Mouse (Mus musculus): ENCODE data around the gene Wdr43.

Wdr43 gene

DNA sequence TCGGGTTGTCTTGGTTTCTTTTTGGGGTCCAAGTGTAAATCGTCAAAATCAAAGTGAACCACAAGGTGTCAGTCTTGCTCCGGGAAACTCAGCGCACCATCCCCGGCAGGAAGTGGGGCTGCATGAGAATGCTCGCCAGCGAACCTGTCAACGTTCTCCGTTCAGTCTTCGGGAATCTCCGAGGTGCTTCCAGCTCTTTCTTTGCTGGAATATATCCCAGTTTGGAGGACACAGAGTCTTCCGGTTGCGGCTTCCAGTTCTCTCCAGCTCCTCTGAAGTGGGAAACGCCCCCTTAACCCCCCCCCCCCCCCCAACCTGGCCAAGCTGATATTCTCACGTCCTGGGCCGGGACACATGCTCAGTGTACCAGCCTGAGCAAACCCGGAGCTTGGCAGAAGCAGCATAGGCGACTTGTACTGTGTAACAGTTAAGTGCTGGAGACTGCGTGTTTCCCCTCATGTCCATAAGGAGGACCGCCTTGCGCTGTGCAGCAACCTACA is 47.1 kb downstream of the Wdr43 start:
- DNase-seq (ENCODE audit: extremely low spot score, low read depth, low spot score) = peak; percentile 68

- no peak for DNase-seq (ENCODE audit: extremely low spot score, low read depth, low spot score)
These were observed 47.8 kb downstream of the Wdr43 start for GRCm38 (mm10) chr17:71663491-71663890.

- DNase-seq (ENCODE audit: extremely low spot score, low read depth, low spot score) = no peak
These were observed 48.5 kb downstream of the Wdr43 start for GRCm38 (mm10) chr17:71664172-71664571.

DNA sequence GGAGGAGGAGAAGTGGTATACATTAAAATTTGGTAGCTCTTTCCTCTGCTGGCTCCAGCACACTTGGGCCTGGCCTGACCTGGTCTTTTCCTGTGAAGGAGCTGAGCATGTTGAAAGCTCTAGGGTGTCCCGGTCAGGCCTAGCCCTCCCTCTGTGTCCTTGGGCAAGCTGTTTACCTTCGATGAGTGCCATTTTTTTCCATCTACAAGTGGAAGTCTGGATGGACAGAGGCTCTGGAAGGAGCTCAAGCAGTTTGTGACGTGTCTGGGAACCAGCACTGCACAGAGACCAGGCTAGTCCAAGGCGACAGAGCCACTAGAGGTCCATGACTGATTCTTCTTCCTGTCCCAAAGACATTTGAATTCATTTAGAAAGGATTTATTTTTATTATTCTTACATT is 49.5 kb downstream of the Wdr43 start:
- DNase-seq (ENCODE audit: extremely low spot score, low read depth, low spot score) = no peak

DNA sequence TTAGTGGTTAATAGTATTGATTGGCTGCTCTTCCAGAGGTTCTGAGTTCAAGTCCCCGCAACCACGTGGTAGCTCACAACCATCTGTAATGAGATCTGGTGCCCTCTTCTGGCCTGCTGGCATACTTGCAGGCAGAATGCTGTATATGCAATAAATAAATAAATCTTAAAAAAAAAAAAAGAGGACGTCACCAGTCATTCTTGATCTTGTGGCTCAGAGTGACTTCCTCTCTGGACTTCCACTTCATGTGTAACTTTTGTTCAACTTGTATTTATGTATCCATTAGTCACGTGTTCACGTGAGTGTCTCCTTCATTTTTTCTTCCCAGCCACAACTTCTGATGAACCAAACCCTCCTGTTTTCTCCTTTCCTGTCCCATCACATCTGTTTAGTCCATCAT is 53.8 kb downstream of the Wdr43 start:
- DNase-seq (ENCODE audit: extremely low spot score, low read depth, low spot score) = no peak

- no peak for DNase-seq (ENCODE audit: extremely low spot score, low read depth, low spot score)
These were observed 56.3 kb downstream of the Wdr43 start for GRCm38 (mm10) chr17:71671840-71672546.

GRCm38 (mm10) chr17:71673092-71673491 is 57.4 kb downstream of the Wdr43 start, which contains the start of gene Togaram2:
Togaram2 (plus strand) TSS chr17:71673261.
- DNase-seq (ENCODE audit: extremely low spot score, low read depth, low spot score) = no peak

GRCm38 (mm10) chr17:71673936-71674335 is 58.2 kb downstream of the Wdr43 start:
- DNase-seq (ENCODE audit: extremely low spot score, low read depth, low spot score) = no peak

GRCm38 (mm10) chr17:71674886-71675285 is 59.2 kb downstream of the Wdr43 start:
- DNase-seq (ENCODE audit: extremely low spot score, low read depth, low spot score) = no peak

DNA sequence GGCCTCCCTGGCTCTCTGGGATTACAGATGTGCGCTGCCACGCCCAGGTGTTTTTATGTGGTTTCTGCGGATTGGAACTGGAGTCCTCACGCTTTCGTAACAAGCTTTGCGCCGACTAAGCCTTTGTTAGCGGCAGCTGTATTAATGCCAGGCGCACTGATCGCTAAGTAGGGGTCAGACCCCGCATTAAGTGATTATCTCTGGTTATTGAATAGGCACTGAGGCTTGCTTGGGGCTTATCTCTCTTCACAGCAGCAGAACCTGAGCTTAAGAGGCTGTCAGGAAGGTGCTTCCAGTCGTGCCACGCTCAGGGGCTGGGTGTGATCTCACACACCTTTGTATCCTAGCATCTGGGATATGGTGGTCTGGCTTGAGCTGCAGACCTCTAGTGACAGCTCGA is 66.0 kb downstream of the Wdr43 start:
- DNase-seq (ENCODE audit: extremely low spot score, low read depth, low spot score) = no peak

DNA sequence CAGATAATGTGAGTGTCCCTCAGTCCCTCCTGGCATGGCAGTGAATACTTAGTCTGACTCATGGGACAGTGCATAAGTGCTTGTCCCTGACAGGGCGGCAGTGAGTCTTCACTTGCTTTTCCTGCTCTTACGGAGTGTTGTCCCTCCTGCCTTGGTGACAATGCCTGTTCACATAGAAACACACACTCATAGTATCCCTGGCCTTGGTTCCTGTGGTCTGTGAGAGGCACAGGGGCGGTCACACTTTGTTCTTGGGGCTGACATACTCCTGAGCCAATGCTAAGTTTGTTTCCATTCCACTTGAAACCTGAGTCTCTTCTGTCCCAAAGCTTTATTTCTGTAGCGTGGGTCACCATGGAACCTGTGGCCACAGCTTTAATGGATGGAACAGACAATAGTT is 66.7 kb downstream of the Wdr43 start:
- no peak for DNase-seq (ENCODE audit: extremely low spot score, low read depth, low spot score)

DNA sequence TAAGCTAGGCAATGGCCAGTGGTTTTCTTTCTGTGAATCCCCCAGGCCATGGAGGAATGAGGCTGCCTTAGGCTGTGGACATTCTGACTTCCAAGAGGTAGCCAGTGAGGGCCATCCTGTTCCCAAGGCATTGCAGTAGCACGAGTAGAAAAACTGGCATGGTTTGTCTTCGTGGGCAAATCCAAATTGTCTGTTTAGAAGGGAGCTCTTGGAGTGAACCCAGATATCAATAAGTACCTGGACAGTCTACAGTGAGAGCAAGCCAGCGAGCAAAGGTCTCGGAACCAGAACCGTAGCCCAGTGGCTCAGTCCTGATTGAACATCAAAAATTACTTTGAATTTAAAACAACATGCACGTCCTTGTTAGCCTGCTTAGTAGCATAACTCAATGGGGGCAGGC is 67.6 kb downstream of the Wdr43 start:
- no peak for DNase-seq (ENCODE audit: extremely low spot score, low read depth, low spot score)

DNA sequence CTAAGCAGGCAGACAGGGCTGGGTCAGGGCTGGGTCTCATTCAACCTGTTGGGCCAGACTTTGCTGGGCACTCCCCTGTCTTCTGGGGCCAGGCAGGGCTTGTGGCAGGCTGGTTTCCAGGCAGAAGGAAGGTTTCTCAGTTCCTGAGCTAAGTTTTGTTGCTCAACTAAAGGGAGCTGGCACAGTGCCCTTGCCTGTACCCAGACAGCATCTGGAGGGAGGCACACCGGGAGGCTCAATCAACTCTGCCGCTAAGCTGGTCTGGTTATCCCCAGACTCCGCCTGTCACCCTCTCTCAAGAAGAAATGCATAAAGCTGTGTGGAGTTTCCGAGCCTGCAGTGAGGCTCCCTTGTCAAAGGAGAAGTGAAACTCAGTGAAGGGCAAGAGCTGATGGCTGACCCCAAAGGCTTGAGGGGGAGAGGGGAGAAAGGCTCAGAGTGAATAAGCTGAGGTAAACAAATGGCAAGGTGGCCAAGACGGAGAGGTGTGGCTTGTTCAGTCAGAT is 68.5 kb downstream of the Wdr43 start:
- no peak for DNase-seq (ENCODE audit: extremely low spot score, low read depth, low spot score)

GRCm38 (mm10) chr17:71687436-71687835 is 71.7 kb downstream of the Wdr43 start:
- DNase-seq (ENCODE audit: extremely low spot score, low read depth, low spot score) = no peak

DNA sequence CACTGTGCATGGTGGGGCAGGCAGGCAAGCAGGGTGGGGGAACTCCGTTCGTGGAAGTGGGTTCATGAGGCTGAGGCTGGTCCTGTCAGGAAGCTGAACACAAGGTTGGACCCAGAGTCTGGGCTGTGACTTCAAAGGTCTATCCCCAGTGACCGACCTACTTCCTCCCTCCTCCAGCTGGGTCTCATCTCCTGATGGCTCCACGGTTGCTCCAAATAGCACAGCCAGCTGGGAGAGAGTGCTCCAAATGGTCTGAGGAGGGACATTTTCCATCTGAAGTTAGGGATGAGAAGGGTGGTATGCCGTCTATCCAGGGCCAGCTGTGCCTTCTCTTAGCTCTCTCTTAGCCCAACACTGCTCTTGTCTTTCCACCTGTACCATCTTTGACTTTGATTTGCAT is 74.2 kb downstream of the Wdr43 start:
- DNase-seq (ENCODE audit: extremely low spot score, low read depth, low spot score) = no peak

DNA sequence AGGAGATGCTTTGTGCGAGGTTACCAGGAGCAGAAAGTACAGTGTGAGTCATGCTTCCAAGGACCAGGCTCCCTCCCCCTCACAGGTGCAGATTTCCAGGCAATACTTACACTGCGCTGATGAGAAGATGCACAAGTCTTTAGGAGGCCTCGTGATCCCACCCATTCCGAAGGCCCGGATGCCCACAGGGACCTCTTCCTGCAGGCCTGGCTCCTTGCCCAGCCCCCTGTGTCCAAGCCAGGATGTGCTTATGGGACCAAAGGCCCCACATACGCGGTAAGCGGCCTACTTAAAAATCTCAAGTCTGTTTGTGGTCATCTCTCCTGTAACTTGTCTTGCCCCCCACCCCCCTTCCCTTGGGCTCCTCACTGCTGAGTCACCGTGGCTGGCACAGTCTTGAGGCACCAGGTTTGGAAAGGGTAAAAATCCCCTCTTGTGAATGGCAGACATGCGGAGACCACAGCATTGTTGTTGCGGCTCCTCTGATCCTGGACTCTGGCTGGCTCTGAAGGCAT is 75.7 kb downstream of the Wdr43 start:
- no peak for DNase-seq (ENCODE audit: extremely low spot score, low read depth, low spot score)

DNA sequence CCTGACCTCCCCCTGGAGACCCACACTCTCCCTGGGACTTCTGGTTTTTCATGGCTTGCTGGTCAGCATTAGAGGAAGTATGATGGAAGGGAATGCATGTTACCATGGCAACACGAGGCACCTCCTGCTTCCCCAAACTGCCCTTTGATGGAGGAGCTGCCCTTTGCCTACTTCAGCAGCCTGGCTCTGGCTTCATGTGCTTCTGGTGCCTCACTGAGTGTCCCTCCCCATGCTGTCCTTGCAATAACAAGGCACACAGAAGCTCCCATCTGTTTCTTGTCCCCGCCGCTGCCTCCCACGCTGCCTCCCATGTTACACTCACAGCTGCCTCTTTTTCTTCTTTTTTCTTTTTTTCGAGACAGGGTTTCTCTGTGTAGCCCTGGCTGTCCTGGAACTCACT is 77.6 kb downstream of the Wdr43 start:
- DNase-seq (ENCODE audit: extremely low spot score, low read depth, low spot score) = no peak

- DNase-seq (ENCODE audit: extremely low spot score, low read depth, low spot score) = no peak
These were observed 78.1 kb downstream of the Wdr43 start for GRCm38 (mm10) chr17:71693780-71694179.

DNA sequence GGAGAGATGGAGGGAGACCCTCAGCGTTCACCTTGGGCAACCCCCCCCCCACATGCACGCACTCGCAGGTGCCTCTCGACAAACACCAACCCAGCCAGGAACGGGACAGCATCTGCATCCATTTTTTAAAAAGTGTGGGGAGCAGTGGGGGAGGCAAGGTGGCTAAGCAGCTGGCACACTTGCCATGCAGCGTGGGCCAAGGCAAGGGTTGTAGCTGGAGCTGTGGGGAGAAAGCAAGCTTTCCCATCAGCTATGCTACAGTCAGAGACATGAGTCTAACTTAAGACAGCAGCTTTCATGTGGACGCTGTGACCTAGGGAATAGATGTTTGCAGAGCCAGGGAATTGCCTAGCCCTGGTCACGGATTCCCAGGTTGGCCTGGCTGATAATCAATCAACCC is 79.5 kb downstream of the Wdr43 start:
- no peak for DNase-seq (ENCODE audit: extremely low spot score, low read depth, low spot score)

GRCm38 (mm10) chr17:71695716-71696315 is 80.1 kb downstream of the Wdr43 start:
- no peak for DNase-seq (ENCODE audit: extremely low spot score, low read depth, low spot score)

DNA sequence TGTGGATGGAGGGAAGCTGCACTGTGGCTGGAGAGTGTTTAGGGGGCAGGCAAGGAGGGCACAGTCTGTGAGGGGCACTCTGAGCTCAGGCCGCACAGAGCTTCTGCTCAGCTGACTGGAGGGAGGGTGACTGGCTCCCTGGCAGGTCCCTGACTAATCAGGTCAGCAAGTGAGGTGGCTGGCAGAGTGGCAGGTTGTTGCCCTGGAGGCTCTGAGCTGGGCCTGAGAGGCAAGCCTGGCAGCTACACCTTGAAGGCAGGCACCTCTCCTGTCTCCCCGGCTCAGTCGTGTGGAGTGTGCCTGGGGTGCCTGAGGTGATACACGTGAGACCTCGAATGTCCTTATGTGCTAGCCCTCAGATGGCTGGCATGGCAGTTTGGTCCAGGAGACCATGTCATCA is 80.7 kb downstream of the Wdr43 start:
- DNase-seq (ENCODE audit: extremely low spot score, low read depth, low spot score) = no peak

DNA sequence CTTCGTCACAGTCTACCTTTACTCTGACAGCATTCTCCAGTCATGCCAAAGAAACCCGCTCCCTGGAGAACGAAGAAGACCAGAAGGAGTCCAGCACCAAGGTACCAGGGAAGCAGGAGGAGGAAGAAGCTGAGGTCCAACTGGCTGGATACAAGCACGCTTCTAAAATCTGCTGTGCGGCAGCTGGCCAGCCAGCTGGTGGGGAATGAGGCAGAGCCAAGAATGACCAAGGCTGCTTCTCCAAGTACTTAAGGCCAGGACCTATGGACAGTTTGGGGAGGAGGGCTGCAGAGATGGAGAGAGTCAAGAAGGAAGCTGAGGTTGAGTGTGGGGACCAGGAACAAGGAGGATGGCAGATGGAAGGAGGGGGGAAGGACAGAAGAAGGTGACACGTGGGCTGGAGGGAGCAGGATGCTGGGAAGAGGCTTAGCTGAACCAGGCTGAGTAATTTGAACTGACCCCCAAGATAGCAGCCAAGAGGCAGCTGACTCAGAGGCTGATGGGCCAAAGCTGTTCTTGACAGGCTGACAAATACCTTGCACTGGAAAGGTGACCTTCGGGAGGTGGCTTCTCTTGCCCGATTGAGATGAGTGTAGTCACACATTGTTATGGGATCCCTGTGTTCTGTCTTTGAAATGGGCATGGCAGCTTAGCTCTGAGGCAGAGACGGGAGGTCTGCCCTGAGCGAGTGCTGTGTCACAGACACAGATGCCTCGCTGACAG is 82.4 kb downstream of the Wdr43 start:
- no peak for DNase-seq (ENCODE audit: extremely low spot score, low read depth, low spot score)
